Mouse (Mus musculus): ENCODE measurements around the gene C9orf72.

Gene C9orf72

GRCm38 (mm10) chr4:35225734-35226495 is at the start of gene C9orf72:
C9orf72 (minus strand) TSS chr4:35226175.
- no peak; the same call in 1 of the 2 replicates for TF ChIP-seq GATA4 (IDR thresholded peaks at IDR 0.05; ENCODE audit: insufficient replicate concordance, low read length)

GRCm38 (mm10) chr4:35259006-35259405 is 33.0 kb upstream of the C9orf72 start:
- TF ChIP-seq GATA4 (IDR thresholded peaks at IDR 0.05; ENCODE audit: insufficient replicate concordance, low read length) = no peak

- no peak for TF ChIP-seq GATA4 (IDR thresholded peaks at IDR 0.05; ENCODE audit: insufficient replicate concordance, low read length)
Observed at GRCm38 (mm10) chr4:35244023-35244422, 18.0 kb upstream of the C9orf72 start.

- no peak for TF ChIP-seq GATA4 (IDR thresholded peaks at IDR 0.05; ENCODE audit: insufficient replicate concordance, low read length)
Observed at GRCm38 (mm10) chr4:35241735-35242134, 15.8 kb upstream of the C9orf72 start.

GRCm38 (mm10) chr4:35238696-35239095 is 12.7 kb upstream of the C9orf72 start:
- no peak for TF ChIP-seq GATA4 (IDR thresholded peaks at IDR 0.05; ENCODE audit: insufficient replicate concordance, low read length)

GRCm38 (mm10) chr4:35236313-35236712 is 10.3 kb upstream of the C9orf72 start:
- no peak for TF ChIP-seq GATA4 (IDR thresholded peaks at IDR 0.05; ENCODE audit: insufficient replicate concordance, low read length)

GRCm38 (mm10) chr4:35228260-35228659 is 2.3 kb upstream of the C9orf72 start:
- no peak for TF ChIP-seq GATA4 (IDR thresholded peaks at IDR 0.05; ENCODE audit: insufficient replicate concordance, low read length)

- TF ChIP-seq GATA4 (IDR thresholded peaks at IDR 0.05; ENCODE audit: insufficient replicate concordance, low read length) = no peak
Observed at GRCm38 (mm10) chr4:35226496-35226992, 569 bp upstream of the C9orf72 start.

GRCm38 (mm10) chr4:35225141-35225733 is 738 bp downstream of the C9orf72 start:
- TF ChIP-seq GATA4 (IDR thresholded peaks at IDR 0.05; ENCODE audit: insufficient replicate concordance, low read length) = no peak

GRCm38 (mm10) chr4:35224101-35224500 is 1.9 kb downstream of the C9orf72 start:
- TF ChIP-seq GATA4 (IDR thresholded peaks at IDR 0.05; ENCODE audit: insufficient replicate concordance, low read length) = no peak

GRCm38 (mm10) chr4:35223376-35223988 is 2.5 kb downstream of the C9orf72 start:
- no peak for TF ChIP-seq GATA4 (IDR thresholded peaks at IDR 0.05; ENCODE audit: insufficient replicate concordance, low read length)

GRCm38 (mm10) chr4:35221903-35222302 is 4.1 kb downstream of the C9orf72 start:
- no peak for TF ChIP-seq GATA4 (IDR thresholded peaks at IDR 0.05; ENCODE audit: insufficient replicate concordance, low read length)

GRCm38 (mm10) chr4:35221131-35221530 is 4.8 kb downstream of the C9orf72 start:
- no peak for TF ChIP-seq GATA4 (IDR thresholded peaks at IDR 0.05; ENCODE audit: insufficient replicate concordance, low read length)

- TF ChIP-seq GATA4 (IDR thresholded peaks at IDR 0.05; ENCODE audit: insufficient replicate concordance, low read length) = no peak
Observed at GRCm38 (mm10) chr4:35220108-35220731, 5.8 kb downstream of the C9orf72 start.

GRCm38 (mm10) chr4:35204659-35205058 is 21.3 kb downstream of the C9orf72 start:
- no peak for TF ChIP-seq GATA4 (IDR thresholded peaks at IDR 0.05; ENCODE audit: insufficient replicate concordance, low read length)

All from liver, adult (tissue).